Mouse (Mus musculus): ENCODE data around the gene Rps24. TPM values are rescaled to one million over a fixed set of nuclear protein-coding genes. Genes with fewer than 3 reads are reported as not detected.
"Not testable (repeated sequence)": the region's sequence is repeated elsewhere in the genome, so short reads cannot be mapped to it uniquely, and the experiment has no call there.

Gene Rps24
- 1,382 and 1,440 TPM in 2 replicates for polyA plus RNA-seq (2014; fragmentation: Nextera tagmentation; extraction: Ambion mirVana)

DNA sequence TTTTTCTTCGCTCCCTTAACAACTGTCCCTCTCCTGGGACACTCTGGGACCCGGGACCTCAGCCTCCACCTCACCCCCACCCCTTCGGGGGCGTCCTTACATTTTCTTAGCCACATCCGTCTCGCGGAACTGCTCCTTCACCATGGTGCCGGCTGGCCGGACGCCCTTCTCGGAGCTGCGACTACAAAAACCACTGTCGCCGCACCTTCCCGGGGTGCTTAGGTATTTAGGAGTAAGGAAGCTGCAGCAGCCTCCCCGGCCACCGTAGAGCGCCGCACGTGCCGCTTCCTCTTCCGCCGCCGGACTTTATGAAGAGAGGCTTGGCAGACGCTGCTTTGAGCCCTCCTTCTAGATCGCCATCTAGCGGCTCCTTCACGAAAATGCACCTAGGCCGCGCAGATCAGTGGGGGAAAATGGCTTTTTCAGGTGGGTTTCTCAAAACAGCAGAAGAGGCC, at the start of gene Rps24, which contains the start of gene Polr3a:
TSS of gene Rps24 (plus strand) at position 353 of the 455 bp plus-strand sequence.
TSS of gene Polr3a (minus strand) at position 286 of the 455 bp plus-strand sequence.
- WGBS: under 1% methylated on average over 30 of the region's 30 CpGs
- Histone ChIP-seq H3K27me3 (replicated peaks; ENCODE audit: control insufficient read depth, insufficient read depth, low read length) (no peaks in the 10 kb centered on the region), H3K4me1 (replicated peaks; ENCODE audit: control insufficient read depth, insufficient read depth, low read length) (peaks cover 13% of the 10 kb centered on the region), H3K9me3 (ENCODE audit: control insufficient read depth, low read length) (no peaks in the 10 kb centered on the region), H3K36me3 (ENCODE audit: control insufficient read depth, insufficient read depth, low read length) (peaks cover 27% of the 10 kb centered on the region), H3K9ac (ENCODE audit: low read length) (peak within 1 kb of the TSS; percentile 79), H3K4me2 (ENCODE audit: low read length) (peak within 1 kb of the TSS; percentile 67), H3K4me3 (ENCODE audit: low read depth, low read length) (peak within 1 kb of the TSS; percentile 87), H3K27ac (ENCODE audit: low read depth) (no peak within 1 kb of the TSS)
- DNase-seq (ENCODE audit: low spot score) (peak; percentile 94), ATAC-seq (replicated peaks; ENCODE audit: low FRiP score, low TSS enrichment, low read depth) (peak; percentile 66)

DNA sequence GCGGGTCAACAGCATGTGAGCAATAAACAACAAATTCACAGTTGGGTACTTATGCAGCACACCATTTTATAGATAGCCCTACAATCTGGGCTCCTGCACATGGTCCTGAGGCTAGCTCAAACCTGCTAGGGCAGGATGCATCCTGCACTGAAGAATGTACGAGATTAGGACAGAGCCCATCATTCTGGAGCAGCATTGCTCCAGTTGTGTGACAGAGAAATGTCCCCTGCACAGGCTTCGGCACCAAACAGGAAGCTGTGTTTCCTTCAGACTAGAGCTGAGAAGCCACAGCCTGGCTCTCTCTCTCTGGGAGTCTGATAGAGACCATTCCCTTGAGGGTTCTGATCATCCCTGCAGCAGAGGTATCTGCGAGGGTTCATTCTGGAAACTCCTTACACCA, 43.4 kb upstream of the Rps24 start:
- not testable (repeated sequence) for H3K9ac ChIP-seq (ENCODE audit: low read length)
- 88% methylated on average over 4 of the region's 4 CpGs for WGBS

DNA sequence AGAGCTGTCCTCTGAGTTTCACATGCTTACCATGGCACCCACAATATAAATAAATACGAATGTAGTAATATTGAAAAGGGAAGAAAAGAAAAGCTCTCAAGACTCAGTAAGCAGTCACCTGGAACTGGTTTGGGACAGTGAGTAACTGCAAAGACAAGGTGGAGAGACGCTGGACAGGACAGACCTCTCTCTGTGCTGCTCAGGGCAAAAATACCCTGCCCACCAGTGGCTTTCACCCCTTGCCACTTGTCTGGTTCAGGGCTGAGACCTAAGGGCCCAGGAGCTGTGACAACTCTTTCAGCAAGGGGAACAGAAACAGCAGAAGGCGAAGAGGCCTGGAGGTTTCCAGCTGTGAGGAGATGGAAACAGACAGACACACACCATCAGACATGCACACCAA, 28.7 kb upstream of the Rps24 start:
- H3K4me2 ChIP-seq (ENCODE audit: low read length): no peak overlapping the region
- no peaks in the 10 kb centered on the region for H3K9me3 ChIP-seq (ENCODE audit: control insufficient read depth, low read length)
- H3K27ac ChIP-seq (ENCODE audit: low read depth): no peak overlapping the region
- H3K36me3 ChIP-seq (ENCODE audit: control insufficient read depth, insufficient read depth, low read length): peaks cover 98% of the 10 kb centered on the region
- ATAC-seq (replicated peaks; ENCODE audit: low FRiP score, low TSS enrichment, low read depth) (no peak), DNase-seq (ENCODE audit: low spot score) (no peak)
- H3K4me1 ChIP-seq (replicated peaks; ENCODE audit: control insufficient read depth, insufficient read depth, low read length): no peaks in the 10 kb centered on the region
- 96% methylated on average over 3 of the region's 3 CpGs for WGBS
- no peaks in the 10 kb centered on the region for H3K27me3 ChIP-seq (replicated peaks; ENCODE audit: control insufficient read depth, insufficient read depth, low read length)
- H3K9ac ChIP-seq (ENCODE audit: low read length): no peak overlapping the region
- no peak overlapping the region for H3K4me3 ChIP-seq (ENCODE audit: low read depth, low read length)

More for the DNA sequence above, 43.4 kb upstream of the Rps24 start:
- DNase-seq (ENCODE audit: low spot score): peak; percentile 20
- not testable (repeated sequence) for H3K4me3 ChIP-seq (ENCODE audit: low read depth, low read length); ATAC-seq (replicated peaks; ENCODE audit: low FRiP score, low TSS enrichment, low read depth); H3K9me3 ChIP-seq (ENCODE audit: control insufficient read depth, low read length); H3K27ac ChIP-seq (ENCODE audit: low read depth); H3K4me2 ChIP-seq (ENCODE audit: low read length); H3K27me3 ChIP-seq (replicated peaks; ENCODE audit: control insufficient read depth, insufficient read depth, low read length); H3K4me1 ChIP-seq (replicated peaks; ENCODE audit: control insufficient read depth, insufficient read depth, low read length)
- H3K36me3 ChIP-seq (ENCODE audit: control insufficient read depth, insufficient read depth, low read length): peaks cover 15% of the 10 kb centered on the region

DNA sequence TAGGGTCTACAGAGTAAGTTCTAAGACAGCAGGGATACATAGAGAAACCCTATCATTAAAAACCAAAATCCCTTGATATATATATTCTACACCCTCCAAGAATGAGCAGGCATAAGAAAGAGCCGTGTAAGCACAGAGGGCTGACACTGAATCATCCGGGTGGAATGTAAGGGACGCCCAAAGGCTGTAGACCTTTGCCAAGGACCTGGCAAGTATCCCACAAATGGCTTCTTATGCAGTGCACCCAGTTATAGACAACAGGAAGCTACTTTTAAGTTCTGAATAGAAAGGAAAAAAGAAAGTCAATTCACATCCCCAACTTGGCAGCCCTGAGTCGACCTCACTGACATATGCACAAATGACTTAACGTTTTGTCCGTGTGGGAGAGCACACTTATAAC, 18.1 kb upstream of the Rps24 start:
- H3K4me2 ChIP-seq (ENCODE audit: low read length): no peak overlapping the region
- no peaks in the 10 kb centered on the region for H3K4me1 ChIP-seq (replicated peaks; ENCODE audit: control insufficient read depth, insufficient read depth, low read length)
- no peak for ATAC-seq (replicated peaks; ENCODE audit: low FRiP score, low TSS enrichment, low read depth)
- WGBS: 93% methylated on average over 6 of the region's 6 CpGs
- H3K36me3 ChIP-seq (ENCODE audit: control insufficient read depth, insufficient read depth, low read length): peaks cover 96% of the 10 kb centered on the region
- no peak overlapping the region for H3K27ac ChIP-seq (ENCODE audit: low read depth)
- no peak for DNase-seq (ENCODE audit: low spot score)
- H3K27me3 ChIP-seq (replicated peaks; ENCODE audit: control insufficient read depth, insufficient read depth, low read length): no peaks in the 10 kb centered on the region
- no peak overlapping the region for H3K4me3 ChIP-seq (ENCODE audit: low read depth, low read length)
- H3K9ac ChIP-seq (ENCODE audit: low read length): no peak overlapping the region
- H3K9me3 ChIP-seq (ENCODE audit: control insufficient read depth, low read length): no peaks in the 10 kb centered on the region

DNA sequence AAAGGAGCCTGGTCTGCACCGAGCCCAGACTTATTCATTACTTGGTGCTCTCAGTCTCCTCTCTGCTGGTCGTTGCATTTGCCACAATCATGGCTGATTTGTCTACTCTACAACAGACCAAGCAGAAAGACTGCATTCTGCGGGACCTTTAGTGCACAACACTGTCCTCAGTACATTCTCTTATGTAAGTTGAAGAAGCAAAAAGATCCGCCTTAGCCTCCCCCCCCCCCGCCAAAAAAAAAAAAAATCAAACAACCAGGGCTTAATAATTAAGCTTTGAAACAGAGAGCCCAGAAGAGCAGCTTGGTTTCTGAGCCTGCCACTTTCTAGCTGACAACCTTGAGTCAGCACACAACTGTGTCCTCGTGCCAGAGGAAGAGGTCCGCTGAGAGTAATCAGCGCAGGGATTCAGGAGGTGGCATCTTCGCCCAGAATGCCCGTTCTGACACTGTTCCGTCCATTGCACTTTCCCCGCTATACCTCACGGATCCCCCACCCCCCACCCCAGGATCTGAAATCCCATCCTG, 621 bp upstream of the Rps24 start:
- peaks cover 8% of the 10 kb centered on the region for H3K4me1 ChIP-seq (replicated peaks; ENCODE audit: control insufficient read depth, insufficient read depth, low read length)
- DNase-seq (ENCODE audit: low spot score) (no peak), ATAC-seq (replicated peaks; ENCODE audit: low FRiP score, low TSS enrichment, low read depth) (no peak)
- no peaks in the 10 kb centered on the region for H3K27me3 ChIP-seq (replicated peaks; ENCODE audit: control insufficient read depth, insufficient read depth, low read length)
- peak overlapping the region; percentile 67 for H3K4me2 ChIP-seq (ENCODE audit: low read length)
- 6% methylated on average over 13 of the region's 13 CpGs for WGBS
- H3K36me3 ChIP-seq (ENCODE audit: control insufficient read depth, insufficient read depth, low read length): peaks cover 32% of the 10 kb centered on the region
- no peak overlapping the region for H3K27ac ChIP-seq (ENCODE audit: low read depth)
- peak overlapping the region; percentile 79 for H3K9ac ChIP-seq (ENCODE audit: low read length)
- no peaks in the 10 kb centered on the region for H3K9me3 ChIP-seq (ENCODE audit: control insufficient read depth, low read length)
- H3K4me3 ChIP-seq (ENCODE audit: low read depth, low read length): peak overlapping the region; percentile 87

DNA sequence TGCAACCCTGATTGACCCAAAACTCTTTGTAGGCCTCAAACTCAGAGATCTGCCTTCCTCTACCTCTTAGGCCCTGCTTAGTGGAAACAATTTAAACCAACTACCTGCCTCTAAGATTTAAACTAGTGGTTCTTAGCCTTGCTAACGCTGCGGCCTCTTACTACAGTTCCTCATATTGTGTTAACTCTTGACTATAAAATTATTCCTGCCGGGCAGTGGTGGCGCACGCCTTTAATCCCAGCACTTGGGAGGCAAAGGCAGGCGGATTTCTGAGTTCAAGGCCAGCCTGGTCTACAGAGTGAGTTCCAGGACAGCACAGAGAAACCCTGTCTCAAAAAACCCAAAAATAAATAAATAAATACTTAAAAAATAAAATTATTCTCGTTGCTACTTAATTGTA, 2.8 kb downstream of the Rps24 start:
- not testable (repeated sequence) for H3K4me2 ChIP-seq (ENCODE audit: low read length); H3K9me3 ChIP-seq (ENCODE audit: control insufficient read depth, low read length); ATAC-seq (replicated peaks; ENCODE audit: low FRiP score, low TSS enrichment, low read depth); H3K27me3 ChIP-seq (replicated peaks; ENCODE audit: control insufficient read depth, insufficient read depth, low read length); H3K9ac ChIP-seq (ENCODE audit: low read length); H3K27ac ChIP-seq (ENCODE audit: low read depth); H3K4me3 ChIP-seq (ENCODE audit: low read depth, low read length); DNase-seq (ENCODE audit: low spot score)
- H3K36me3 ChIP-seq (ENCODE audit: control insufficient read depth, insufficient read depth, low read length): peaks cover 29% of the 10 kb centered on the region
- peaks cover 33% of the 10 kb centered on the region for H3K4me1 ChIP-seq (replicated peaks; ENCODE audit: control insufficient read depth, insufficient read depth, low read length)
- 92% methylated on average over 7 of the region's 7 CpGs for WGBS

DNA sequence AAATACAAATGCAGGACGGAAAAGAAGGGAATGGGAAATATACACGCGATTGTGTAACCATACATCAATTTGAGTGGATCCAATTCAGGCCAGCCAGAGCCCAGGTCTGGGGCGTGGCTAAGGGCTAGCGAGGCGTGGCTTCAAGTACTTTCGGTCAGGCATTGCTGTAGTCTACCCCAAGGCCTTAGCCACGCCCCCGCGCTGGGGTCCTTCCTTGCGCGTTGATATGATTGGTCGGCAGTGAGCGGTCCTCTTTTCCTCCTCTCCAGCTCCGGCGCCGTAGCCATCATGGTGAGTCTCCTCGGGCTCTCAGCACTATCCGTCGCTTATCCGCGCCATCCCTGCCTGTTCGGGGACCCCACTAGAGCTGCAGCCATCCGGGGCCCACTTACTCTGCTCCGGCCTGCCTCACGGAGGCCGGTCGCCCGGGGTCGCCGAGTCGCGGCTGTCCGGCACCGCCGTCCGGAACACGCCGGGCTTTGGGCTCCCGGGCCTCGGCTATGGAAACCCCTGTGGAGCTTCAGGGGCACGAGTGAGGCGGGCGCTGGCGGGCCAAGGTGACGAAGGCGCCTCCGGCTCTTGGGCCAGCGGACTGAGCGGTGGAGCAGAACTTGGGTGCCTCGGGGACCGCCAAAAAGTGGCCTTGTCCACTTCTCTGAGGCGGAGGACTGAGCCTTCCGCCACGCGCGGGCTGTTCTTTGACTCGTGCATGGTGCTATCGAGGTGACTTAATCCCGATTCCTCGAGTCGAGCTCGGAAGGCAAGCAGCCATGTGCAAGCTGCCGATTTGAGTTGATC, 3.7 kb downstream of the Rps24 start:
- Histone ChIP-seq H3K27me3 (replicated peaks; ENCODE audit: control insufficient read depth, insufficient read depth, low read length) (no peaks in the 10 kb centered on the region), H3K27ac (ENCODE audit: low read depth) (peak overlapping the region; percentile 80), H3K4me3 (ENCODE audit: low read depth, low read length) (peak overlapping the region; percentile 68), H3K36me3 (ENCODE audit: control insufficient read depth, insufficient read depth, low read length) (peaks cover 38% of the 10 kb centered on the region), H3K9ac (ENCODE audit: low read length) (peak overlapping the region; percentile 92), H3K9me3 (ENCODE audit: control insufficient read depth, low read length) (no peaks in the 10 kb centered on the region), H3K4me1 (replicated peaks; ENCODE audit: control insufficient read depth, insufficient read depth, low read length) (peaks cover 32% of the 10 kb centered on the region), H3K4me2 (ENCODE audit: low read length) (peak overlapping the region; percentile 99)
- WGBS: under 1% methylated on average over 64 of the region's 64 CpGs
- DNase-seq (ENCODE audit: low spot score): peak; percentile 99
- peak; percentile 94 for ATAC-seq (replicated peaks; ENCODE audit: low FRiP score, low TSS enrichment, low read depth)

DNA sequence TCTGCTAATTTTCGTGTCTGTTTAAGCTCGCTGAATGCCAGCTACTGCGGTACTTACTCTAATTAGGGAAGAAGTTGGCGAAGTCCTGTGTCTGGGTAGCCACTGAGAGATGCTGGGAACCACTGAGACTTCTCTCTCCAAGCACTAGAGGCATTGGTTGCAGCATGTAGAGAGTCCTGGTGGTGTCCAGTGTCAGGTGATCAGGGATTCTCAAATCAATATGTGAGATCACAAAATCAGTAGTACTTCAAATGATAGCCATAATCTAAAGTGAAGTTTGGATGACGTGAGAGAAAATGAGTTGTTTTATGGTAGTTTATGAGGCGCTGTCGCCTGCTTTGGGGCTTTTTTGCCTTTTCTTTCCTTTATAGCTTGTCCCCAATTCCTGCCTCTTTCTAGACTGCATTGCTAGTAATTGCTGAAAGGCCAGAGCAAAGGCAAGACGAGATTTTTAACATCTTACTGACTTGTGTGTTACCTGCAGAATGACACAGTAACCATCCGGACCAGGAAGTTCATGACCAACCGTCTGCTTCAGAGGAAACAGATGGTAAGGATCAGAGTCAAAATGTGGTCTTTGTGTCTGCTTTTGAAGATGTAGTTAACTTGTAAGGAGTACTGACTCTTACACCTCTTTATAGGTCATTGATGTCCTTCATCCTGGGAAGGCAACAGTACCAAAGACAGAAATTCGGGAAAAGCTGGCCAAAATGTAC, 4.5 kb downstream of the Rps24 start:
- 4% methylated on average over 11 of the region's 11 CpGs for WGBS
- Histone ChIP-seq H3K36me3 (ENCODE audit: control insufficient read depth, insufficient read depth, low read length) (peaks cover 45% of the 10 kb centered on the region), H3K9ac (ENCODE audit: low read length) (peak overlapping the region; percentile 92)

More for the DNA sequence above, 4.5 kb downstream of the Rps24 start:
- Histone ChIP-seq H3K4me2 (ENCODE audit: low read length) (peak overlapping the region; percentile 99), H3K27me3 (replicated peaks; ENCODE audit: control insufficient read depth, insufficient read depth, low read length) (no peaks in the 10 kb centered on the region), H3K9me3 (ENCODE audit: control insufficient read depth, low read length) (no peaks in the 10 kb centered on the region), H3K27ac (ENCODE audit: low read depth) (peak overlapping the region; percentile 80), H3K4me1 (replicated peaks; ENCODE audit: control insufficient read depth, insufficient read depth, low read length) (peaks cover 25% of the 10 kb centered on the region), H3K4me3 (ENCODE audit: low read depth, low read length) (peak overlapping the region; percentile 68)
- ATAC-seq (replicated peaks; ENCODE audit: low FRiP score, low TSS enrichment, low read depth): no peak
- no peak for DNase-seq (ENCODE audit: low spot score)
